Mouse (Mus musculus): ENCODE measurements around the gene Zscan26. TPM values are rescaled to one million over a fixed set of nuclear protein-coding genes. Genes with fewer than 3 reads are reported as not detected.
A peak's percentile ranks its signal among the peaks of the same experiment; 100 is the strongest.

Zscan26 gene
- polyA plus RNA-seq, 1 experiment from 2014 or later: 22.0 TPM

GRCm38 (mm10) chr13:21415750-21416149 is 37.8 kb downstream of the Zscan26 start:
- Histone ChIP-seq H3K36me3 (ENCODE audit: control insufficient read depth, insufficient read depth, low read length) (no peaks in the 10 kb centered on the region), H3K4me3 (ENCODE audit: low read depth, low read length) (no peak overlapping the region), H3K9me3 (ENCODE audit: control insufficient read depth, low read length) (no peaks in the 10 kb centered on the region), H3K9ac (ENCODE audit: low read length) (no peak overlapping the region), H3K4me2 (ENCODE audit: low read depth, severe bottlenecking) (no peak overlapping the region), H3K27ac (replicated peaks; ENCODE audit: low read depth, low read length) (no peak overlapping the region), H3K27me3 (ENCODE audit: control insufficient read depth, insufficient read depth, low read length) (no peaks in the 10 kb centered on the region), H3K4me1 (ENCODE audit: control insufficient read depth, insufficient read depth, low read length) (no peaks in the 10 kb centered on the region)
- WGBS: 90% methylated on average over 2 of the region's 2 CpGs
- DNase-seq (ENCODE audit: low spot score): no peak
- ATAC-seq (ENCODE audit: insufficient number of reproducible peaks, low FRiP score, low TSS enrichment, low read depth): no peak

DNA sequence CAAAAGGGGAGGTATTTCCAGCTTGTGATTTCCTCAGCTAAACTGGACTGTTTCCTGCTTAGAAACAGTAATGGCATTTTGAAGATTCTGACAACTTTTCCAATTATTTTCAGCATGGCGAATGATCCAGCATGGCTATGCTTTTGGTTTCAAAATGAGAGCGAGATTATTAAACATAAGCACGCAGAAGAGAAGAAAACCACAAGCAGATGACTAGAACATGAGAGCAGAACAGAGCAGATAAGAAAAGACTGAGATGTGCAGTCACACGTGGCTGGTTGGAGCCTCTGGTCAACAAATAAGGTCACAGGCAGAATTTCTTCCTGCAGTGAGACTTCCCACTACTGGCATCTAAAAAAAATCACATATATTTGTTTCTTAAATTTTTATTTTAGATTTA is 38.3 kb downstream of the Zscan26 start:
- DNase-seq (ENCODE audit: low spot score): no peak
- no peaks in the 10 kb centered on the region for H3K9me3 ChIP-seq (ENCODE audit: control insufficient read depth, low read length)
- no peak for ATAC-seq (ENCODE audit: insufficient number of reproducible peaks, low FRiP score, low TSS enrichment, low read depth)
- H3K36me3 ChIP-seq (ENCODE audit: control insufficient read depth, insufficient read depth, low read length): no peaks in the 10 kb centered on the region
- no peak overlapping the region for H3K9ac ChIP-seq (ENCODE audit: low read length)
- H3K27me3 ChIP-seq (ENCODE audit: control insufficient read depth, insufficient read depth, low read length): no peaks in the 10 kb centered on the region
- H3K4me2 ChIP-seq (ENCODE audit: low read depth, severe bottlenecking): no peak overlapping the region
- no peak overlapping the region for H3K27ac ChIP-seq (replicated peaks; ENCODE audit: low read depth, low read length)
- WGBS: 82% methylated on average over 4 of the region's 4 CpGs
- H3K4me1 ChIP-seq (ENCODE audit: control insufficient read depth, insufficient read depth, low read length): no peaks in the 10 kb centered on the region
- H3K4me3 ChIP-seq (ENCODE audit: low read depth, low read length): no peak overlapping the region

DNA sequence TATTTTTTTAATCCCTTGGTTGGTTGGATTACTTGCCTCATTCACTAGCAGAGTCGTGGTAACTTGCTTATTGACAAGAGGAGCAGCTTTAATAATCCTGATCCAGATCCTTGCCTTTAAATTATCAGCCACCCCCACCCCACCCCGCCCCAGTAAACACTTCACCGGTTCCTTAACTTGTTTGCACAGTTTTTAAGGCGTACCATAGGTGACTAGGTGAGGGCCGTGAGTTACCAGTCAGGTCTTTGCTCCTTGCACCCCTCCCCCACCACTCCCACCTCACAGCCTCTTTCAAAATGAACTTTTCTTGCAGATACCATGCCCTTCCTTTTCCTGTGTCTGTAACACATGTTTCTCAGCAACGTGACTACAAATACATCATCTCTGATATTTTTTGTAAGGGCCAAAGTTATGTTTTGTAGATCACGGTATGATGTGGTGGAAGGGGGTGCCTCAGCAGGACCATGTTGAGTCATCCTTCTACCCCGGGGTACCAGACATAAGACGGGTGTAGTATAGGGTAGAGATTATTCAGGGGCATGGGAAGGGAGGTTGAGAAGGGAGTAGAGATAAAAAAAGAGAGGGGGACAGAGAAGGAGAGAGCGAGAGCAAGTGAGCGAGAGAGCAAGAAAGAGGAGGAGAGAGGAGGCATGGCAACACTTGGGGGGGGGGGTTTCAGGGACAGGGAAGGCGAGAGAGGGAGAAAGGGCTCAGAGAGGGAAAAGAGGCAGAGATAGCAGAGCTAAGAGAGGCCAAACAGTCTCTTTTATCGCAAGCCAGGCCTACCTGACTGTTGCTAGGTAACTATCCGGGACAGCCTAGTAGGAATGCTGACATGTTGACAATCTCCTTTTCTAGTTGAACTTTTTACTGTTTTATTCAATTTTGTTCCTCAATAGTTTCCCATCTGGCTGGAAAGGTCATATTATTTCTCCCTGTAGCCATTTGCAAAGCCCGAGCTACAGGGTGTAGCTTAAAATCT is 39.0 kb downstream of the Zscan26 start:
- no peaks in the 10 kb centered on the region for H3K36me3 ChIP-seq (ENCODE audit: control insufficient read depth, insufficient read depth, low read length)
- DNase-seq (ENCODE audit: low spot score) (peak; percentile 7), ATAC-seq (ENCODE audit: insufficient number of reproducible peaks, low FRiP score, low TSS enrichment, low read depth) (no peak)
- WGBS: 74% methylated on average over 15 of the region's 15 CpGs
- H3K4me1 ChIP-seq (ENCODE audit: control insufficient read depth, insufficient read depth, low read length): no peaks in the 10 kb centered on the region
- H3K9ac ChIP-seq (ENCODE audit: low read length): no peak overlapping the region
- no peak overlapping the region for H3K27ac ChIP-seq (replicated peaks; ENCODE audit: low read depth, low read length)
- H3K4me3 ChIP-seq (ENCODE audit: low read depth, low read length): no peak overlapping the region
- H3K27me3 ChIP-seq (ENCODE audit: control insufficient read depth, insufficient read depth, low read length): no peaks in the 10 kb centered on the region
- H3K4me2 ChIP-seq (ENCODE audit: low read depth, severe bottlenecking): no peak overlapping the region
- no peaks in the 10 kb centered on the region for H3K9me3 ChIP-seq (ENCODE audit: control insufficient read depth, low read length)

GRCm38 (mm10) chr13:21408805-21409459 is 44.6 kb downstream of the Zscan26 start:
- no peaks in the 10 kb centered on the region for H3K36me3 ChIP-seq (ENCODE audit: control insufficient read depth, insufficient read depth, low read length)
- no peak for DNase-seq (ENCODE audit: low spot score)
- H3K27ac ChIP-seq (replicated peaks; ENCODE audit: low read depth, low read length): no peak overlapping the region
- H3K4me3 ChIP-seq (ENCODE audit: low read depth, low read length): peak overlapping the region; percentile 31
- H3K9ac ChIP-seq (ENCODE audit: low read length): peak overlapping the region; percentile 41
- peak; percentile 78 for ATAC-seq (ENCODE audit: insufficient number of reproducible peaks, low FRiP score, low TSS enrichment, low read depth)
- no peaks in the 10 kb centered on the region for H3K4me1 ChIP-seq (ENCODE audit: control insufficient read depth, insufficient read depth, low read length)
- peak overlapping the region; percentile 74 for H3K4me2 ChIP-seq (ENCODE audit: low read depth, severe bottlenecking)
- no peaks in the 10 kb centered on the region for H3K27me3 ChIP-seq (ENCODE audit: control insufficient read depth, insufficient read depth, low read length)
- 54% methylated on average over 11 of the region's 11 CpGs for WGBS
- H3K9me3 ChIP-seq (ENCODE audit: control insufficient read depth, low read length): no peaks in the 10 kb centered on the region

DNA sequence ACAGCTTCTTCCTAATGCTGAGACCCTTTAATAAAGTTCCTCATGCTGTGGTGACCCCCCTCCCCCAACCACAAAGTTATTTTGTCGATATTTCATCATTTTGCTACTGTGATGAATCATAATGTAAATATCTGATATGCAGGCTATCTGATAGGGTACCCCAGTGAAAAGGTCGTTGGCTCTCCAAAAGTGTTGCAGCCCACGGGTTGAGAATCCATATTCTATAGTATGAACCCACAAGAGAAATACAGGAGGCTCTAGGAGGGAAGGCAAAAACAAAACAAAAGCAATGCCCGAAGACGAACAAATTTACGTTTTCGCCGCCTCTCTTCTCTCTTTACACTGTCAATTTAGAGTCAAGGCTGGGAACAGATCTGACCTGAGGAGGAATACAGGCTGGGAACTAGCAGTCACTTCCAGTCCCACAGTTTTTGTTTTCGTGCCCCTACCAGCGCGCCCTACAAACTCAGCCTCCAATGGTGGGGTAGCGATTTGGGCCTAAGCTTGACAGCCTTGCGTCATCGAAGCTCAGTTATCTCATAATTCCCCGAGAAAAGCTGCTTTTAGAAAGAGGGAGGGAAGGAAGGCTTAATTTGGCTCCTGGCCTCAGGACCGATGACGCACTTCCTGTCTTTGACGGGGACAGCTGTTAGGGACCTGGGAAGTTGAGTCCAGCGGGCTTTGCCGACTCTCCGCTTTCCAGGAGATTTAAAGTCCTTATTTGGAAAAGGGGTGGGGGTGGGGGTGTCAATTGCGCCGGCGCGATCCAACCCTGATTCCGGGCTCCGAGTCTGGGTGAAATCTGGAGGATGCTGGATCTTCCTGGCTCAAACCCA is 45.3 kb downstream of the Zscan26 start:
- ATAC-seq (ENCODE audit: insufficient number of reproducible peaks, low FRiP score, low TSS enrichment, low read depth): peak; percentile 91
- Histone ChIP-seq H3K27me3 (ENCODE audit: control insufficient read depth, insufficient read depth, low read length) (no peaks in the 10 kb centered on the region), H3K4me3 (ENCODE audit: low read depth, low read length) (peak overlapping the region; percentile 31), H3K9me3 (ENCODE audit: control insufficient read depth, low read length) (no peaks in the 10 kb centered on the region), H3K27ac (replicated peaks; ENCODE audit: low read depth, low read length) (peak overlapping the region; percentile 12; the same call in 1 of the 2 replicates), H3K9ac (ENCODE audit: low read length) (peak overlapping the region; percentile 41), H3K4me2 (ENCODE audit: low read depth, severe bottlenecking) (peak overlapping the region; percentile 74), H3K36me3 (ENCODE audit: control insufficient read depth, insufficient read depth, low read length) (no peaks in the 10 kb centered on the region), H3K4me1 (ENCODE audit: control insufficient read depth, insufficient read depth, low read length) (no peaks in the 10 kb centered on the region)
- peak; percentile 83 for DNase-seq (ENCODE audit: low spot score)
- WGBS: 2% methylated on average over 27 of the region's 27 CpGs

GRCm38 (mm10) chr13:21407341-21407740 is 46.2 kb downstream of the Zscan26 start:
- Histone ChIP-seq H3K36me3 (ENCODE audit: control insufficient read depth, insufficient read depth, low read length) (no peaks in the 10 kb centered on the region), H3K4me2 (ENCODE audit: low read depth, severe bottlenecking) (no peak overlapping the region), H3K27me3 (ENCODE audit: control insufficient read depth, insufficient read depth, low read length) (no peaks in the 10 kb centered on the region), H3K9ac (ENCODE audit: low read length) (no peak overlapping the region), H3K4me3 (ENCODE audit: low read depth, low read length) (no peak overlapping the region), H3K4me1 (ENCODE audit: control insufficient read depth, insufficient read depth, low read length) (no peaks in the 10 kb centered on the region), H3K9me3 (ENCODE audit: control insufficient read depth, low read length) (no peaks in the 10 kb centered on the region), H3K27ac (replicated peaks; ENCODE audit: low read depth, low read length) (no peak overlapping the region)
- no peak for DNase-seq (ENCODE audit: low spot score)
- 79% methylated on average over 11 of the region's 11 CpGs for WGBS
- ATAC-seq (ENCODE audit: insufficient number of reproducible peaks, low FRiP score, low TSS enrichment, low read depth): no peak

DNA sequence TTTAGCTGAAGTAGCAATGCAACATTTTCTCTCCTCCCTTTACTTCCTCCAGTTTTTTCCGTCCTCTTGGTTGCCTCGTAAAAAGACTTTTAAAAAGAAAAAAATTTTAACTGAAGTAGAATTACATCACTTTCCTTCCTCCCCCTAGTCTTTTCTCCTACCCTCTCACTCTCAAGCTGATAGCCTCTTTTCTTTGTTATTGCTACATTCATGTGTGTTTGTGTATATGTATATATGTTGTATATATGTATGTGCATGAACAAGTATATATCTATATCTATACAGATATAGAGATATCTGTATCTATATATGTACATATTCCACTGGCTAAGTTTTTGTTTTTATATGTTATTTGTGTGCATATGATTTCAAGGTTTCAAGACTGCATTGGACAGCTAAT is 50.7 kb downstream of the Zscan26 start:
- DNase-seq (ENCODE audit: low spot score) (no peak), ATAC-seq (ENCODE audit: insufficient number of reproducible peaks, low FRiP score, low TSS enrichment, low read depth) (no peak; the same call in 1 of the 2 replicates)
- Histone ChIP-seq H3K27me3 (ENCODE audit: control insufficient read depth, insufficient read depth, low read length) (no peaks in the 10 kb centered on the region), H3K4me2 (ENCODE audit: low read depth, severe bottlenecking) (peak overlapping the region; percentile 64; the same call in 1 of the 2 replicates), H3K27ac (replicated peaks; ENCODE audit: low read depth, low read length) (no peak overlapping the region), H3K4me1 (ENCODE audit: control insufficient read depth, insufficient read depth, low read length) (no peaks in the 10 kb centered on the region), H3K4me3 (ENCODE audit: low read depth, low read length) (peak overlapping the region; percentile 87), H3K9ac (ENCODE audit: low read length) (no peak overlapping the region; the same call in 1 of the 2 replicates), H3K36me3 (ENCODE audit: control insufficient read depth, insufficient read depth, low read length) (no peaks in the 10 kb centered on the region), H3K9me3 (ENCODE audit: control insufficient read depth, low read length) (no peaks in the 10 kb centered on the region)
- 0% methylated on average over 2 of the region's 2 CpGs for WGBS
